Mouse (Mus musculus): ENCODE data around the gene Tfrc. TPM values are rescaled to one million over a fixed set of nuclear protein-coding genes. Genes with fewer than 3 reads are reported as not detected.

Tfrc gene
- total RNA-seq, 2 experiments from 2014 or later: 51.8 to 61.6 TPM

Other genes starting within 250 kb of the Tfrc start
- not detected for gene Tm4sf19, start 208.4 kb upstream of the Tfrc start, total RNA-seq (2021)
- 10 to 100 TPM; 15.5 to 17.1 TPM for gene Tctex1d2, start 189.2 kb upstream of the Tfrc start, total RNA-seq (2021)
- gene Pcyt1a, start 178.0 kb upstream of the Tfrc start, total RNA-seq (2021): 10 to 100 TPM; 36.2 to 41.3 TPM
- gene Slc51a, start 121.0 kb upstream of the Tfrc start, total RNA-seq (2021): not detected
- not detected for gene Zdhhc19, start 112.7 kb upstream of the Tfrc start, total RNA-seq (2021)
- gene Tnk2, start 35.0 kb downstream of the Tfrc start, total RNA-seq (2021): 100 to 1,000 TPM; 245 to 253 TPM
- gene Muc4, start 127.0 kb downstream of the Tfrc start, total RNA-seq (2021): not detected
- gene Muc20, start 188.5 kb downstream of the Tfrc start, total RNA-seq (2021): not detected
- gene Smbd1, start 201.6 kb downstream of the Tfrc start, total RNA-seq (2021): not detected